Mouse (Mus musculus): ENCODE results near the gene Cemip.

- TF ChIP-seq CTCF (IDR thresholded peaks at IDR 0.05; ENCODE audit: borderline replicate concordance, control insufficient read depth, extremely low read depth, insufficient read depth, low read length, poor library complexity) (no peak), POLR2A (IDR thresholded peaks at IDR 0.05; ENCODE audit: control insufficient read depth, extremely low read depth, insufficient read depth, low read length, poor library complexity) (no peak)
Measured at GRCm38 (mm10) chr7:84055961-84056629, 30.2 kb downstream of the Cemip start.

All from thymus, adult 2 months (tissue).